Mouse (Mus musculus) ES-Bruce4 (cell line): ENCODE measurements around the gene Ppp2r5d.

Source experiments
- CTCF ChIP-seq: IDR thresholded peaks from one replicate; pipeline ENCODE4 v1.8.1; 2011; ENCODE audit warnings: low read depth, low read length
- EP300 ChIP-seq: IDR thresholded peaks from 2 replicates; pipeline ENCODE4 v1.6.1; 2011; ENCODE audit warnings: low read depth, low read length; ENCODE audit not compliant: insufficient read depth
- POLR2A ChIP-seq: IDR thresholded peaks from one replicate; pipeline ENCODE4 v1.8.1; 2011; ENCODE audit warnings: low read length; ENCODE audit not compliant: insufficient read depth

DNA sequence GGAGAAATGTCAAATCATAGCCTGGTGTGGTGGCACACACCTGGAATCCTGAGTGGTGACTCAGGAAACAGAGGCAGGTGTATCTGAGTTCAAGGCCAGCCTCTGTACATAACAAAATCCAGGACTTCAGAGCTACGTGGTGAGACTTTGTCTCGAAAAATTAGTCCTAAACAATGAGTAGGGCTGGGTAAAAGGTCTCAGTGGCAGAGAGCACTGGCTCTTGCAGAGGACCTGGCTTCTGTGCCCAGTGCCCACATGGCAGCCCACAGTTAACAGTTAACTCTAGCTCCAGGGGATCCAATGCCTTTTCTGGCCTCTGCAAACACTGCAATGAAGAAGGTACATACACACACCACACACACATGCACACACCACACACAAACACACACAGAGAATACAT lies 42.9 kb upstream of the Ppp2r5d start:
- TF ChIP-seq CTCF: no peak
- no peak for TF ChIP-seq EP300
- TF ChIP-seq POLR2A: no peak
